Mouse (Mus musculus) embryonic facial prominence, embryonic 10.5 days (tissue): Measurements from ENCODE around the gene Myo18a. TPM values are rescaled to one million over a fixed set of nuclear protein-coding genes. Genes with fewer than 3 reads are reported as not detected.

Source experiments
- DNase-seq: peaks from one replicate; pipeline ENCODE4 v3.0.0-alpha.2; 2017; ENCODE audit warnings: low spot score
- H3K27ac ChIP-seq: fragments of 300-500 bp; sonication (generic); replicated peaks from 2 replicates; pipeline ENCODE4 v1.5.1; 2016; ENCODE audit warnings: mild to moderate bottlenecking
- H3K27me3 ChIP-seq: fragments of 300-500 bp; sonication (generic); replicated peaks from 2 replicates; pipeline ENCODE4 v1.6.1; 2016; ENCODE audit warnings: low read depth, mild to moderate bottlenecking; ENCODE audit not compliant: poor library complexity, severe bottlenecking
- H3K36me3 ChIP-seq: fragments of 300-500 bp; sonication (generic); replicated peaks from 2 replicates; pipeline ENCODE4 v1.6.1; 2016; ENCODE audit warnings: mild to moderate bottlenecking, moderate library complexity
- H3K4me1 ChIP-seq: fragments of 300-500 bp; sonication (generic); 2 replicates; pipeline ENCODE4 v1.6.1; 2016
- H3K4me3 ChIP-seq: fragments of 300-500 bp; sonication (generic); 2 replicates; pipeline ENCODE4 v1.5.1; 2016; ENCODE audit warnings: mild to moderate bottlenecking, moderate library complexity
- H3K9me3 ChIP-seq: fragments of 300-500 bp; sonication (generic); 2 replicates; pipeline ENCODE4 v1.6.1; 2016; ENCODE audit warnings: mild to moderate bottlenecking
- WGBS: fragments of 180-500 bp; shearing (Covaris S2); methylation state at CpG from one replicate; pipeline ENCODE4 v1.1.7; 2016; 5-methylcytosine and 5-hydroxymethylcytosine counted together
- polyA plus RNA-seq: library from polyadenylated mRNA; unstranded; fragments of >200 nt; fragmentation: Nextera tagmentation; extraction: Ambion mirVana; gene quantifications from 2 replicates; pipeline ENCODE4 v1.2.1, GENCODE M21; 2016

Gene Myo18a
- polyA plus RNA-seq, 1 experiment from 2014 or later: 27.2 TPM

GRCm38 (mm10) chr11:77808051-77808465, 45.0 kb downstream of the Myo18a start:
- H3K9me3 ChIP-seq: no peaks in the 10 kb centered on the region
- no peaks in the 10 kb centered on the region for H3K27me3 ChIP-seq
- DNase-seq: no peak
- H3K36me3 ChIP-seq: peaks cover 11% of the 10 kb centered on the region
- peaks cover 32% of the 10 kb centered on the region for H3K4me1 ChIP-seq
- no peak overlapping the region for H3K4me3 ChIP-seq
- no peak overlapping the region for H3K27ac ChIP-seq
- WGBS: 25% methylated on average over 5 of the region's 5 CpGs

GRCm38 (mm10) chr11:77809215-77809614, 46.2 kb downstream of the Myo18a start:
- 71% methylated on average over 4 of the region's 4 CpGs for WGBS
- Histone ChIP-seq H3K9me3 (no peaks in the 10 kb centered on the region), H3K27ac (no peak overlapping the region), H3K4me3 (no peak overlapping the region), H3K27me3 (no peaks in the 10 kb centered on the region), H3K36me3 (peaks cover 11% of the 10 kb centered on the region), H3K4me1 (peaks cover 31% of the 10 kb centered on the region)
- no peak for DNase-seq

- no peaks in the 10 kb centered on the region for H3K27me3 ChIP-seq
- 94% methylated on average over 6 of the region's 6 CpGs for WGBS
- H3K9me3 ChIP-seq: no peaks in the 10 kb centered on the region
- H3K4me3 ChIP-seq: no peak overlapping the region
- DNase-seq: no peak
- H3K27ac ChIP-seq: no peak overlapping the region
- peaks cover 31% of the 10 kb centered on the region for H3K4me1 ChIP-seq
- peaks cover 11% of the 10 kb centered on the region for H3K36me3 ChIP-seq
Observed at GRCm38 (mm10) chr11:77810018-77810417, 47.0 kb downstream of the Myo18a start.

- Histone ChIP-seq H3K4me3 (no peak overlapping the region), H3K27me3 (no peaks in the 10 kb centered on the region), H3K4me1 (peaks cover 8% of the 10 kb centered on the region; the same call in 1 of the 2 replicates), H3K9me3 (no peaks in the 10 kb centered on the region), H3K27ac (no peak overlapping the region), H3K36me3 (peaks cover 25% of the 10 kb centered on the region)
- no peak for DNase-seq
- WGBS: 82% methylated on average over 2 of the region's 2 CpGs
Observed at GRCm38 (mm10) chr11:77813969-77814368, 50.9 kb downstream of the Myo18a start.

GRCm38 (mm10) chr11:77816003-77816402, 53.0 kb downstream of the Myo18a start:
- Histone ChIP-seq H3K36me3 (peaks cover 42% of the 10 kb centered on the region), H3K27ac (no peak overlapping the region), H3K27me3 (no peaks in the 10 kb centered on the region), H3K4me1 (no peaks in the 10 kb centered on the region), H3K4me3 (no peak overlapping the region), H3K9me3 (no peaks in the 10 kb centered on the region)
- peak; percentile 78 for DNase-seq
- 29% methylated on average over 3 of the region's 3 CpGs for WGBS

- Histone ChIP-seq H3K27ac (no peak overlapping the region), H3K27me3 (no peaks in the 10 kb centered on the region; the same call in 1 of the 2 replicates), H3K9me3 (no peaks in the 10 kb centered on the region), H3K4me3 (no peak overlapping the region), H3K36me3 (peaks cover 62% of the 10 kb centered on the region), H3K4me1 (peaks cover 23% of the 10 kb centered on the region)
- DNase-seq: peak; percentile 73
- WGBS: 19% methylated on average over 8 of the region's 8 CpGs
Observed at GRCm38 (mm10) chr11:77821648-77822047, 58.6 kb downstream of the Myo18a start.

- no peak overlapping the region for H3K4me3 ChIP-seq
- WGBS: 17% methylated on average over 7 of the region's 7 CpGs
- no peaks in the 10 kb centered on the region; the same call in 1 of the 2 replicates for H3K27me3 ChIP-seq
- peak; percentile 84 for DNase-seq
- peaks cover 65% of the 10 kb centered on the region for H3K36me3 ChIP-seq
- no peaks in the 10 kb centered on the region for H3K9me3 ChIP-seq
- H3K4me1 ChIP-seq: peaks cover 31% of the 10 kb centered on the region
- no peak overlapping the region for H3K27ac ChIP-seq
Observed at GRCm38 (mm10) chr11:77822781-77823180, 59.7 kb downstream of the Myo18a start.

- DNase-seq: peak; percentile 71
- Histone ChIP-seq H3K9me3 (no peaks in the 10 kb centered on the region), H3K27ac (no peak overlapping the region), H3K36me3 (peaks cover 64% of the 10 kb centered on the region), H3K27me3 (no peaks in the 10 kb centered on the region; the same call in 1 of the 2 replicates), H3K4me1 (peaks cover 44% of the 10 kb centered on the region), H3K4me3 (no peak overlapping the region)
- 1% methylated on average over 5 of the region's 5 CpGs for WGBS
Observed at GRCm38 (mm10) chr11:77825853-77826252, 62.8 kb downstream of the Myo18a start.

- H3K27ac ChIP-seq: no peak overlapping the region
- 50% methylated on average over 3 of the region's 3 CpGs for WGBS
- peaks cover 59% of the 10 kb centered on the region for H3K36me3 ChIP-seq
- peaks cover 48% of the 10 kb centered on the region for H3K4me1 ChIP-seq
- no peak overlapping the region for H3K4me3 ChIP-seq
- DNase-seq: no peak
- no peaks in the 10 kb centered on the region; the same call in 1 of the 2 replicates for H3K27me3 ChIP-seq
- no peaks in the 10 kb centered on the region for H3K9me3 ChIP-seq
Observed at GRCm38 (mm10) chr11:77826311-77826710, 63.3 kb downstream of the Myo18a start.

- Histone ChIP-seq H3K27ac (no peak overlapping the region), H3K4me3 (no peak overlapping the region), H3K9me3 (no peaks in the 10 kb centered on the region), H3K36me3 (peaks cover 61% of the 10 kb centered on the region), H3K4me1 (peaks cover 47% of the 10 kb centered on the region), H3K27me3 (no peaks in the 10 kb centered on the region; the same call in 1 of the 2 replicates)
- peak; percentile 84 for DNase-seq
- WGBS: 57% methylated on average over 18 of the region's 18 CpGs
Observed at GRCm38 (mm10) chr11:77827241-77827995, 64.4 kb downstream of the Myo18a start.

- WGBS: 90% methylated on average over 5 of the region's 5 CpGs
- Histone ChIP-seq H3K27me3 (no peaks in the 10 kb centered on the region; the same call in 1 of the 2 replicates), H3K36me3 (peaks cover 67% of the 10 kb centered on the region), H3K27ac (no peak overlapping the region), H3K9me3 (no peaks in the 10 kb centered on the region), H3K4me3 (no peak overlapping the region), H3K4me1 (peaks cover 41% of the 10 kb centered on the region)
- DNase-seq: no peak
Observed at GRCm38 (mm10) chr11:77828163-77828562, 65.1 kb downstream of the Myo18a start.

GRCm38 (mm10) chr11:77829043-77829841, 66.2 kb downstream of the Myo18a start:
- H3K27ac ChIP-seq: peak overlapping the region; percentile 36; the same call in 1 of the 2 replicates
- H3K9me3 ChIP-seq: no peaks in the 10 kb centered on the region
- peaks cover 41% of the 10 kb centered on the region for H3K4me1 ChIP-seq
- H3K27me3 ChIP-seq: no peaks in the 10 kb centered on the region; the same call in 1 of the 2 replicates
- DNase-seq: no peak
- H3K36me3 ChIP-seq: peaks cover 61% of the 10 kb centered on the region
- no peak overlapping the region for H3K4me3 ChIP-seq
- 89% methylated on average over 23 of the region's 23 CpGs for WGBS
